Mouse (Mus musculus) thymus, postnatal 4 days (tissue): ENCODE measurements at regions not wholly inside any gene's neighbourhood (a gene's known extent, or its start where the extent isn't known, plus 50 kb on each side); places are given as distances from the start of the nearest gene placed in this dataset.

Experiments
- DNase-seq: peaks from one replicate; pipeline ENCODE4 v3.0.0; 2021

DNA sequence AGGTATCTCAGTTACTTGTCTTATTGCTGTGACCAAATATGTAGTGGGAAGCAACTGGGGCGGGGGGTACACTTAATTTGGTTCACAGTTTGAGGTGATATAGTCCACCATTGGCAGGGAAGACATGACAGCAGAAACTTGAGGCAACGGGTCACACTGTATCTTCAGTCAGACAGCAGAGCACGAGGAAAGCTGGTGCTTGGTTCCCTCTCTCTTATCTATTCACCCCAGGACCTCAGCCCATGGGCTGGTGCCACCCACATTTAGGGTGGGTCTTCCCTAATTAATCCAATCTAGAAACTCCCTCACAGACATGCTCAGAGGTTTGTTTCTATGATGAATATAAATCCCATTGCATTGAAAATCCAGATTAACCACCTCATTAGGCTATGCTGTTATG is 56.5 kb downstream of the Otud1 start:
- no peak for DNase-seq

DNA sequence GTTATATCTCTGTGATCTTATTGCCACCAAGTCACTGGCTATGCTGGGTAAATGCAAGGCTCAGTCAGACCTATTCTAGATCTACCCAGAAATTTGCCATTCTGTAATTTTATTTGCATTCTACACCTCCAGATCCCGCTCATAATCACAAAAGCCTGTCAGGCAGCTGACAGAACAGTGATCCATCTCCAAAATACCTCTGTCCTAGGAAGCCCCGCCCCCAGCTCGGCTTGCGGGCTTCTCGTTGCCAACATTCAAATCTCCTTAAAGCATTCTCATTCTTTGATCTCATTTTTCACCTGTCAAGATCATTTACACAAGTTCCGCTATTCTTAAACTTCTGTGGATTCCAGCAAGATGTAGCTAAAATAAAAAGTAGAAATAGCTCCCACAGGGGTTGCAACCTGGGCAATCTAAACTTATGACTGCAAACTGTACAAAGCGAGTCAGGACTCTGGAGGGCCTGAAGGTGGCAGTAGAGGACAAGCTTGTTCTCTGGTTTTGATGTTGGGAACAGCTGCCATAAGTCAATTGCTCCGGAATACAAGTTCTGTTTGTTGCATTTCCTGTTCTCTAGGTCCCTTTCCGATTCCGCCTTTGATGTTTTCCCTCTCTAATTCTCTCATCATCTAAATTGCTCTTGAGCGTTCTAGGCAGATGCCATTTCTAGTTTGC is 58.1 kb downstream of the Otud1 start:
- peak; percentile 82 for DNase-seq

DNA sequence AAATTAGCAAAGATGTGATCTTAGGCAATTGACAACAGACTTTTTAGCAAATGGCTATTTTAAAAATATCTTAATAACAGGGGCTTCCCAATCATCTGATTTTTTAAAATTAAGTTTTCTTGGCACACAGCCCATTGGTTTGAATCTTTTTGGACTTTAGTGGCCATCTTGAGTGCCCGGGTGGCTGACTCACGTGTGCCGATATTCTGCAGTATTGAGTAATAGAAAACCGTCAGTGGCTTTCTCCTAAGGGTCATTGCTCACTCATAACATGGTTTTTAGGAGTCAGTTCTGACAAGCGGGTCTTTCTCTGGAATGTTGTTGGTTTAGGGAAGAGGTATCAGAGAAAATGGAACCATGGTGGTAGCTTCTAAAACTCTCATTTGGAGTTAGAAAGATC is 58.8 kb downstream of the Otud1 start:
- DNase-seq: no peak

DNA sequence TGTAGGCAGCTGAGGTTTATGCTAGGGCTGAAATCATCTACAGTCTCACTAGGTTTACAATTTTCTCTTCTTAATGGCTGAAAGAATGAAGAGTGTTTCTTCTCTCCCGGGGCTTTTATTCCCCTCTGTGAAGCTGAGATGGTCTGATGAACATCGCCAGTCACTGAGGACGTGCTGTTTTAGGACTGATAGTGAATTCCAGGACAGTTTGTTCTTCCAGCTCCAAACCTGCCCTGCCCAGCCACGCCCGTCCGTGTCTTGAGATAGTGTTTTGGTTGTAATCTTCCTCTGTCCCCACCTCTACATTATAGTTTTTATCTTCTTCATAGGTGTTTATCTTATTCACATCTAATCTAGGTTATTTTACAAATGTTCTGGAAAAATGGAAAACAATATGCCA is 68.5 kb downstream of the Otud1 start:
- no peak for DNase-seq

DNA sequence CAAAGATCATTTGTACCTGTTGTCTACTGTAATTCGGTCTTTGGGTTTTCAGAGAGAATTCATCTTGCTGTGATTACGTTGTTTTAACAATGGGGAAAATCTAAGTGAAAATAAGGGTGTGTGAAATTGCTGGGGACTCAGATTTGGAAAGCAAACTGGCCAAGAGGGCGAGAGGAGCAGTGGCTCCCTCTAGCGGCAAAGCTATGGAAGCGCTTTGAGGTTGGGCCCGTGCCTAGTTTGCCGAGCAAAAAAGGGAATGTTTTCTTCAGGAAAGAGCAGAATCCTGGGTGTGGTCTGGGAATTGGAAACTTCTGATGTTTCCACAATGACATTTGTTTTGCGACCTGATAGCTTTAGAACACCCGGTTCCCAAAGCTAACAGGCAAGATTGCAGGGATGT is 69.4 kb downstream of the Otud1 start:
- DNase-seq: peak; percentile 69

DNA sequence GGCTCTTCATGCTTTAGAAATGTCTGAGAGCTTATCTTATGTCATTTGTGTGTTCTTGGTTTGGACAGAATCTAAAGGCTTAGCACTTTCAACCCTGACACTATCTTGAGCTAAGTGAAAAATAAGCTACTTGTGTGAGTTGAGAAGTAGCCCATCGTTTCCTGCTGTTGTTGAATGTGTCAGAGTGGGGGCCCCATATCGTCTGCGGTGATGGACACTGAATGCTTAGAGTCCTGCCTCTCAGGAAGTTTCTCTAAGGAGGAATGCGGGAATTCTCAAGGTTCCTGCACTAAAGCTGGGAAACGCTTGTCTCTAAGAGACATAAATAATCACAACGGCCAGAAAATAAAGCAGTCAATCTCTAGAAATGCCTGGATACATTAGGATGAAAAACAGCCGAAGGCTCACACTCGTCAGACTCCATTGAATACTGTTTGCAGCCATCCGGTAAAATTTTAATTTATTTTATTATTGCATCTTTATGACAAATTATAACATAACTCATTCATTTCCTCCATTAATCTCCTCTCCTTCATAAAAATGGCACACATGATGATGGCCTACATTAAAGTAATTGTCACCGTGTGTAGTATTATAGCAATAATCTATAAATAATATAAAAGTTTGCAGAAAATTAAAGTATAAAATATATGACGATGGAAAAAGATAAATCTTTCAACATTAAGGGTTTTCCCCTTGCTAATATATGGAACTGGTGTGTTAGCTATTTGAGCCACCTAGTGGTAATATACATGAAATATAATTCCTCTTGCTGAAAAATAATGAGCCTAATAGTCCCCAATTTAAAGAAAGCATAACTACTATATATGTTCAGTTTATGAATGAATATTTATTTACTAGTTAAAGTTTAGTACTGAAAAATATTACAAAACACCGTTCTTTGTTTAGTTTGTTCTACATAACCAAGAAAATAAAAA is 75.6 kb downstream of the Otud1 start:
- no peak for DNase-seq

DNA sequence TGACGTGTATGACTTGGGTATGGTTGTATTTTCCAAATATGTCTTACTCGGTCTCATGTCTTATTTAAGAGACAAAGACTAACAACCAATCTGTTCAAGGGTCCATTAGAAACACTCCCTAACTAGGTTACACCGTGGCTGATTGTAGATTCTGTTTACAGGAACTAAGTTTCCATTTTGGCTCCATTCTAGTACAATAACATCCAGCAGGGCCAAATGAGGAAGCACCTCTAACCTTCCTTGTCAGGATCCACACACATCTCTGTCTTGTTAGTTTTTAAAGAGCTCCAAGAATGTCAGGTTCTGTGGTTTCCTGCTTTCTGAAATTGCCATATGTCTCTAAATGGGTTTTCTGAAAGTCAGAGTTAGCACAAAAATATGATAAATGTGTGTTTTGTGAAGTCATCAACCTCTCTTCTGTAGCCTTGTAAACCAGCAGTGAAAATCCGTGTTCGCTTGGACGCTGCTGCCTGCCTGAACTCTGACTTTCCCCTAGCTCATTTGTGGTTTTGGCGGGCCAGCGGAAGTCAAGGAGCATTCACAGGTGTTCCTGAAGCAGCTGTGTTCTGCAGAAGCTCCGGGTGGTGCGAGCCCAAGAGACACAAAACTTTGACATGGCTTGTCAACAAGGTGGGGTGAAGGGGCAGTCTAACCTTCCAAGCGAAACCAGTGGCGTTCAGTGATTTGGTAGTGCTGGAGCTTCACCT is 76.8 kb downstream of the Otud1 start:
- peak; percentile 74 for DNase-seq

DNA sequence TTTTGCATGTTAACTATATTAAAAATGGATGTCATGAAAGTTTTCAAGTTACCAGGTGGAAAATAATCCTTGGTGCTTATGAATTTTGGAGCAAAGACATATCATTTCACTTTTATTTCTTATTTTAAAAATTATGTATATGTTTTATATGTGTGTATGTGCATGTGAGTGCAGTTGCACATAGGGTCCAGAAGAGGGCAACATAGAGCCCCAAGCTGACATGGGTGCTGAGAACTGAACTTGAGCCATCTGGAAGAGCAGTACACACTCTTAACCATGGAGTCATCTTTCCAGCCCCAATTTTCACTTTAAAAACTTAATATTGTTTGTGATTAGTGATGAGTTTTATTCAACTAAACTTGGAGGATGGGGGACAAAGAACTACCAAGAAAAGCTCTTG is 84.0 kb downstream of the Otud1 start:
- no peak for DNase-seq

DNA sequence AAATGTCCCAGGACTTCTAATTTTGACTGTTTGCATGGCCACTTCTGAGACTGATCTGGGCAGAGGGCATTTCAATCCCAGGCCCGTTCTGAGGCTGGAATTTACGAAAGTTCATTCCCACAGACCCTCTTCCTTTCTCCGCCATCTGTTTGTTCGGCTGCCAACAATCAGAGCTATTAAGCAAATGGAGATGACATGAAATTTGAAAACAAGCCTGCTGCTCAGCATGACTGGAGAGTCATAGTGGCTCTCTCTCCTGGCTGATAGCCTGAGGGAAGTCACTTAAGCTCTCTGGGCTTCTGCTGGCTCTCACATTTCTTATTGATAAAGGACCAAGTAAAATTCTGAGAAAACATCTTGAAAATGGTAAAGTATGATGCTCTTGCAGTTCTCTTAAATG is 85.9 kb downstream of the Otud1 start:
- DNase-seq: no peak

DNA sequence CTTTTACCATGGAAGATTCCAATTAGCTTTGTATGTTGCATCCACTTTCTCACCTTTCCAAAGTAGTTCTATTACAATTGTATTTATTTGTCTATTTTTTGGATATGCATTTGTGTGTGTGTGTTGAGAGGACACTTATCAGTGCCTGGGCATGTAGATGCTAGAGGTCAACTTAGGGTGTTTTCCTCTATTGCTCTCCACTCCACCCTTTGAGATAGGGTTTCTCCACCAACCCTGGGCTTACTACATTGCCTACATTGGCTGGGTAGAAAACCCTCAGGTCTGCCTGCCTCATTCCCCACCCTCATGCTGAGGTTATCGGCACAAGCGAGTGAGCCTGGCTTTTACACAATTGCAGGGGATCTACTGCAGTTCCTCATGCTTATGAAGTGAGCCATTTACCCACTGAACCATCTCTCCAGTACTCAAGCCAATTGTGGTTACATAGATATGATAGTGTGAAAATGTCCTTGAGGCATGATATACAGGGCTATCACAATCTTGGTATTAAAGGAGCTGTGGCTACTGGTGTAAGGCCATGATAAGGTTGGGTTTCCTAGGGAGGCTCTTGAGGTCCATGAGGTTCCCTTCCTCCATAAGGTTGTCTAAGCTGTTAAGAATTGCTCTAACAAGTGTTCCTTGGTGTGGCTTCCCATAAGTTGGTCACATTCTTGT is 87.6 kb downstream of the Otud1 start:
- DNase-seq: no peak

DNA sequence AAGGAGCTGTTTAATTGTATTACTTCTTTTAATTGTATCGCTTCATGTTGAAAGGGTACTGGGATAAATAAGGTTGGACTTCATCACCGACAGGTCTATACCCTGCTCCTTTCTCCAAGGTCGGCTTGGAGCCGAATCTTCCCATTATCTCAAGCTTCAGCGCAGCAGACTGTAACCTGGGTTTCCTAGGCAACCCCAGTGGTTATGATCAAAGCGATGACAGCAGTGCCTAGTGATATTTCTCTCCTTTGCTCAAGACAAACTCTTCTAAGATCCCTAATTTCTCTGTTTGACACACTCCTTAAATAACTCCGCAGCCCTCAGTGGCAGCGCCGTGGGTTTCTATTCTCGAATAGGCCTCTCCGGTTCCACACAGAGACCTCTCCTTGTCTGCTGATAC is 95.2 kb downstream of the Otud1 start:
- DNase-seq: no peak

DNA sequence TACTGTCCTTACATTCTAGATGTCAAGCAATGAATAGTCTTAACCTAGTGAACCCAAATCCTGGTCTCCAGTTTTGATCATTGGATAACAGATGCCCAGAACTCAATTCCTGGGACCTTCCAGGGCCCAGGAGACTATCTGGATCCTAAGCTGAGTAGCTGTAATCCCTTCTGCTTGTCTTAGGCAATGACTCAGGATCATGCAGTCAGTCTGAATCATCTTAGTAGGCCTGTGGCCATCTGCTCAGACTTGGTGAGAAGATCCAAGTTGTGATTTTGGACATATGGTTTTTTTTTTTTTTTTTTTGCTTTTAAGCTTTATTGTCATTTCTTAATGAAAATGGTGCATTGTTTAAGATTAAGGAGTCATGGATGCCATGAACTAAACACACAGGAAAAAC is 95.9 kb downstream of the Otud1 start:
- DNase-seq: no peak

DNA sequence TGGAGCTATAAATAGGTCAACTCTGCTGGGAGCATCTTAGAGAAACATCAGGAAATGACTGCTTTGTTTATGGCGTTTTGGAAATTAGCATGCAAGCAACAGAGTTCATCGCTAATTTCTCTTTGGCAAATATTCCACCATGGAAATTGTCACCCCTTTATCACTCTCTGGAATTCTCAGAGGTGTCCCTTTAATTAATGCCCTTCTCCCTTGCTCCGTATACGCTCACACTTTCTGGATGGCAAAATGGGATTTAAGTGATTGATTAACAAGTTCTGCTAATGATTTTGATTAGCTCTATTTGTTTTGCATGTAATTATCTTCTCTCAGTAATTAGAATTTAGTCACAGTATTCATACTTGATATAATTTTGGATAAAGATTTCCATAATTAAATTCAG is 100.4 kb downstream of the Otud1 start:
- DNase-seq: no peak

DNA sequence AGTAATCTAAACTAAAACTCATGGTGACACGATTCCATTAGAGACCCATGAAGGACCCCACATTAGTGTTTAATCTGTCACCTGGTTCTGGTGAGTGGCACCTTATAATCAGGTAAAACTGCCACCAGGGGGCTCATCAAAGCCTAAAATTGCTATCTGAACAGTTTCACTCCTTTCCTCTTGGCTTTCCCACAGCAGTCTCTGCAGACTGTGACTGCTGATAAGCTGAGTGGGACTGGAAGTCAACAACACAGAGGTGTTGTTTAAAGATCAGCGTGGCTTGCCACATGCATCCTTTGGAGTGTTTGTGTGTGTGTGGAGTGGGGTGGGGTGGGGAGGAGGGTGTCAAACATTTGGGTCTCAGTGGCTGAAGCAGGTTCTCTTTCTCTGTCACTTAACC is 101.6 kb downstream of the Otud1 start:
- peak; percentile 38 for DNase-seq

DNA sequence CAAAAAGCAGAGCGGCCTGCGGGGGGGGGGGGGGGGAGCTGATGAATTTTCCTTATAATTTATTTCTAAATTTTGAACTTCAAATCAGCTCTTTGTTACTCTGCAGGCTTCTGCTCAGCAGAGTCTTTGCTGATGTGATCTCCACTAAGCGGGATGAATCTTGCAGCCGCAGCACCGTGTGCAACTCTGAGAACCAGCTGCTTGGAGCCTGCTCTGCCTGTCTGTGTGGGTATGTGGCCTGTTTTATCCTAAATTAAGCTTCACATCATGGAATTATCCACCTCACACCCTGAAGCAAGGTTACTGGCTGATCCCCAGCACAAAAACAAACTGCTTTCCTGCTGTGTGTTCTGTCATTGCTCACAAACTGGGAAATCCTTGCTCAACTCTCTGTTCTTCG is 102.0 kb downstream of the Otud1 start:
- no peak for DNase-seq

DNA sequence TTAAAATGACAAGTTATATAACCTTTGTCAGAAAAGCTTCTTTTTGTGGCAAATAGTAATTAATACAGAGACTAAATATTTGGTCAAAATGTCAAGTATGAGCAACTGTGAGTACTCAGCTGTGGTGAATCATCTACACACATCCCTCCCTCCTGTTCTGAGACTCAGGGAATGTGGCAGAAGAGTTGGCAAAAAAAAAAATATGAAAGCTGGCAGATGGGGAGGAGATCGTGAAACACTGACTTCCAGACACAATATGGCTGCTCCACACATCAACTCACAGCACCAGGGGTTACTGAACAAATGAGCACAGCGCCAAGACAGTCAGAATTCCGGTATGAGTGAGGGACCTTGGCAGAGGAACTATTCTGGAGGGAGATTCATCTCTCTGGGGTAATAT is 105.4 kb downstream of the Otud1 start:
- no peak for DNase-seq

DNA sequence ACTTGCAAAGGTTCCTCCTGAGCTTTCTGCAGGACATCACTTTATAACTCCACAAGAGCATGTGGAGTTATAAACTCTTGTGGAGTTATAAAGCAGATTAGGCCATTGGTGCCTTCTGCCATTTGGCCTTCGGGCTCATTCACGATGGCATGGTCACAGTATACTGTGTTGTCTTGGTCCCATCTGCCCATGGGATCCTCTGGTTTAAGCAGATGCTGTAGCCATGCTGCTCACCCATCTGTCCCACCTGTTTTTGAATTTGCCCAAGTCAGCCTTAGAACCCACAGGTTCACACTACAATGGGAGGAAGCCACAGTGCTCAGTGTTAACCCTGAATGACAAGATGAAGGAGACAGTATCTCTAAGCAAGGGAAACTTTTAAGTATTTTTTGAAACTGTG is 124.7 kb upstream of the Etl4 start:
- no peak for DNase-seq

DNA sequence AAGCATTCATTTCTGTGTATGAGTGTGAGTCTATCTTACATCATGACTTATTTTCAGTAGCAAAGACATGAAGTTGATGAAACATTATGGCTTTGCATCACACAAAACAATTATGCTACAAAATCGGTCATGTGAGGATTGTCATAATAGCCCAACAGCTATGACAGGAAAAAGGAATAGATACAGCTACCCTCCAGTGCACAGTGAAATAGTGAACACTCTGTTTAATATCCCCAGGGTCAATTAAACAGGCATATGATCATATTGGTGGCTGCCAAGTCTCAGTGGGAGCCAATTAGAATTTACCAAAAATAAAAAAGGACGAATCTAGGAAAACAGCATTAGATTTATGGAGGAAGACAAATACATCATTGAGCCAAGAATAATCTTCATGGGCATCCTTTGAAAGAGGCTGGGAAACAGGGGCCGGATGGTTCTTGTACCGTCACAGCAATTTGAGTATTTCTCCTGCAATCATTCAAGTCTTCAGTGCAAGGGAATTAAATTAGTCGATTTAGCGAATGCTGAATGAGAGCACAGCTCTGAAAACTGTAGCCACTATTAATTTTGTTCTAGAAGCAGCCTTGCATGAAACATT is 123.8 kb upstream of the Etl4 start:
- DNase-seq: no peak

DNA sequence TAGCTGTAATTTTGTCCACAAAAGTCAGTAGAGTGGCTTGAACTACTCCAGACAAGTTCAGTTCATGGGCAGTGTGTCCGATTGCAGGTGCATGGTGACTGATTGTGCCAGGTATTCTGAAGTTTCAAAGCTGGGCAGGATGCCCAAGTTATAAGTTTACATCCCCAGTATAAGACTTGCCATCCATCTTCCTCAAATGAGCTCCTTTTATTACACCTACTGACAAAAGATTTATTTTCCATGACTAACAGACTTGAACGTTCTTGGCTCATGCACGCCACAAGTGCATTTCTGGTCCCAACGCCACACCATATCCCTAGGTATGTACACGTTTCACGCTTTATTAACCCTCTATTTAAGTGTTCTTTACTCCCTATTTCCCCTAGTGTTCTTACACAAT is 117.4 kb upstream of the Etl4 start:
- no peak for DNase-seq

DNA sequence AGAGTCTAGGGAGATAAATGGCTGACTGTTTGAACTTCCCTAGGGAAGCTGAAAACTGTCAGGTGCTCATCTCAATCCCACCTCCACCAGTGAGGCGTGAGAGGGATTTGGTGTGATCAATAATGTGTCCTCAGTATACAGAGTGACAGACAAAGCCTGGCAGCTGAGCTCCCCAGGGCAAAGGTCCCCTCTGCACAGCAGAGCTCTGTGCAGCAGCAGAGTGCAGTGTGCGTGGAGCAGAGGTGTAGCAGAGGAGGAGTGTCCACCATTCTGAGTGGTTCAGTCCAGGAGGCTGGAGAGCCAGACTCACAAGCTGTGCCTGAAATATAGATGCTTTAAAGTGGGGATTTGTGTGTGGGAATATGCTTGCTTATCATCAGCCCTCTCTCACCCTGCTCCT is 112.8 kb upstream of the Etl4 start:
- DNase-seq: no peak
